Mouse (Mus musculus) T-helper 2 cell (primary cell): ENCODE data around the gene Mapk1.

Source experiments
- in situ Hi-C: fragments of 300-600 bp; cut with MboI, MseI; formaldehyde crosslinking; loops from one replicate; pipeline ENCODE4 v1.15.1; 2025; ENCODE audit warnings: high pct_unique_total_duplicates

The Mapk1 gene

GRCm38 (mm10) chr16:17085636-17086035, 102.5 kb downstream of the Mapk1 start:
- in situ Hi-C loops: no loop called here

- in situ Hi-C loops: no loop called here
These were observed 103.1 kb downstream of the Mapk1 start for GRCm38 (mm10) chr16:17086241-17086640.

- in situ Hi-C loops: no loop called here
These were observed 103.5 kb downstream of the Mapk1 start for GRCm38 (mm10) chr16:17086669-17087193.

- in situ Hi-C loops: no loop called here
These were observed 105.2 kb downstream of the Mapk1 start for GRCm38 (mm10) chr16:17088346-17088745.

- in situ Hi-C loops: no loop called here
These were observed 113.8 kb downstream of the Mapk1 start for GRCm38 (mm10) chr16:17096938-17097337.
